Mouse (Mus musculus): Measurements from ENCODE around the gene Dcdc2b.

- TF ChIP-seq ZNF384 (IDR thresholded peaks at IDR 0.05; ENCODE audit: low read depth, low read length) (no peak), ZC3H11A (IDR thresholded peaks at IDR 0.05; ENCODE audit: borderline replicate concordance, low read depth, low read length) (no peak), MAFK (IDR thresholded peaks at IDR 0.05; ENCODE audit: insufficient read depth, low read depth, low read length) (no peak), CHD2 (IDR thresholded peaks at IDR 0.05; ENCODE audit: low read depth, low read length) (no peak)
Observed at GRCm38 (mm10) chr4:129585773-129586172, 28.3 kb downstream of the Dcdc2b start.
